Mouse (Mus musculus) thymus, postnatal 0 days (tissue): ENCODE results near the gene Capn12. TPM values are rescaled to one million over a fixed set of nuclear protein-coding genes. Genes with fewer than 3 reads are reported as not detected.

Source experiments
- polyA plus RNA-seq: library from polyadenylated mRNA; unstranded; fragments of >200 nt; fragmentation: Nextera tagmentation; extraction: Ambion mirVana; gene quantifications from 2 replicates; pipeline ENCODE4 v1.2.1, GENCODE M21; 2015

Gene Capn12
- polyA plus RNA-seq, 1 experiment from 2014 or later = 0.53 TPM

Other genes with a start within 250 kb of the Capn12 start
- gene Fbxo27, start 188.6 kb upstream of the Capn12 start, polyA plus RNA-seq = 15.7 and 16.3 TPM in 2 replicates
- gene Fbxo17, start 164.6 kb upstream of the Capn12 start, polyA plus RNA-seq = 3.8 and 6.3 TPM in 2 replicates
- gene Mrps12, start 139.6 kb upstream of the Capn12 start, polyA plus RNA-seq = 169 and 190 TPM in 2 replicates
- 22.5 and 25.3 TPM in 2 replicates for gene Sars2, start 139.4 kb upstream of the Capn12 start, polyA plus RNA-seq
- gene Ccer2, start 125.2 kb upstream of the Capn12 start, polyA plus RNA-seq = 0.26 and 0.45 TPM in 2 replicates
- gene Sirt2, start 114.7 kb upstream of the Capn12 start, polyA plus RNA-seq = 57.2 and 63.9 TPM in 2 replicates
- 70.0 and 74.9 TPM in 2 replicates for gene Nfkbib, start 113.9 kb upstream of the Capn12 start, polyA plus RNA-seq
- gene Rinl, start 92.5 kb upstream of the Capn12 start, polyA plus RNA-seq = 75.9 and 105 TPM in 2 replicates
- 285 and 358 TPM in 2 replicates for gene Hnrnpl, start 72.9 kb upstream of the Capn12 start, polyA plus RNA-seq
- 167 and 184 TPM in 2 replicates for gene Ech1, start 56.2 kb upstream of the Capn12 start, polyA plus RNA-seq
- gene Lgals4, start 47.6 kb upstream of the Capn12 start, polyA plus RNA-seq = 10.1 and 12.0 TPM in 2 replicates
- 0.99 and 1.1 TPM in 2 replicates for gene Lgals7, start 17.6 kb upstream of the Capn12 start, polyA plus RNA-seq
- 133 and 138 TPM in 2 replicates for gene Actn4, start 80.9 kb downstream of the Capn12 start, polyA plus RNA-seq
- 497 and 515 TPM in 2 replicates for gene Eif3k, start 100.4 kb downstream of the Capn12 start, polyA plus RNA-seq
- 76.3 and 78.2 TPM in 2 replicates for gene Map4k1, start 100.6 kb downstream of the Capn12 start, polyA plus RNA-seq
- 0.16 and 0.19 TPM in 2 replicates for gene Ryr1, start 243.8 kb downstream of the Capn12 start, polyA plus RNA-seq